Mouse (Mus musculus) spleen, adult 2 months (tissue): Measurements from ENCODE around the gene Cd7.

ENCODE experiments used
- CTCF ChIP-seq: fragments of 200-500 bp; IDR thresholded peaks from 2 replicates; pipeline ENCODE4 v1.5.1; 2011; ENCODE audit warnings: mild to moderate bottlenecking, inconsistent platforms; ENCODE audit not compliant: insufficient read depth, insufficient read length, insufficient replicate concordance; ENCODE audit errors: extremely low read depth
- POLR2A ChIP-seq: fragments of 200-500 bp; IDR thresholded peaks from 2 replicates; pipeline ENCODE4 v1.6.1; 2011; ENCODE audit warnings: low read depth, low read length, inconsistent platforms

DNA sequence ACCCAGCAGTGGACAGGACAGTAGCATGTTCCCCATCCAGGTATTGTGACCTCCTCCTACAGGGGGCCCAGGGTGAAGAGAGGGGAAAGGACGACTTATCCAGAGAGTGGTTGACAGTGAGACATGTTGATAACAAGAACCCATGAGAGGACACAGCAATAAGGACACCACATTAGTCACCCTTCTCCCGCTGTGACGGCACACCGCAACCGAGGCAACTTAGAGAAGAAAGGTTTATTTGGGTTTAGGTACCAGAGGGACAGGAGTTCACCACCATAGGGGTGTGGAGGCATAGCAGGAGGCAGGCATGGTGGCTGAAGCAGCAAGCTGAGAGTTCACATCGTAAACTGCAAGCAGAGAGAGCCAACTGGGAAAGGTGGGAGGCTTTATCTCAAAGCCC, 33.0 kb downstream of the Cd7 start:
- TF ChIP-seq CTCF (no peak), POLR2A (no peak)
